Mouse (Mus musculus) liver, postnatal 0 days (tissue): ENCODE results near the gene Patz1.

Experiments used
- CTCF ChIP-seq: sonication (generic); IDR thresholded peaks from 2 replicates; pipeline ENCODE4 v1.5.1; 2016; ENCODE audit warnings: antibody characterized with exemption, low read depth
- EP300 ChIP-seq: IDR thresholded peaks from 2 replicates; pipeline ENCODE4 v1.6.1; 2016; ENCODE audit warnings: antibody characterized with exemption, low read depth, mild to moderate bottlenecking

DNA sequence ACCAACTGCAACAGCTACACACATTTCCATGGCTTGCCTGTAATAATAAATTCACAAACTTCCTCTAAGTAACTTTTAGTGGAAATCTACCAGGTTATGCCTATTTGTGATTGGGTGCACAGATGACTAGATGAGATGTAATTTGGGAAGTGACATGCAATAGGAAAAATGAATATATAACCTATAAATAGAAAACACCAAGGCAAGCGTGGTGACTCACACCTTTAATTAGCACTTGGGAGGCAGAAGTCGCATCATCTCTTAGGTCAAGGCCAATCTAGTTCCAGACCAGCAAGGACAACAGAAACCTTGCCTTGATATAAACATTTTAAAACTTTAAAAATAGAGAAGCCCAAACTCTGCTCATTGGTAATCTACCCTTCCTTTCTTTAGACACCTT lies 41.3 kb upstream of the Patz1 start:
- TF ChIP-seq EP300: no peak
- no peak for TF ChIP-seq CTCF
